Mouse (Mus musculus) intestine, embryonic 15.5 days (tissue): Measurements from ENCODE around the gene Tmem213. TPM values are rescaled to one million over a fixed set of nuclear protein-coding genes. Genes with fewer than 3 reads are reported as not detected.

Experiments
- ATAC-seq: fragments of 200-750 bp; cut with Nextera tagmentation; 2 replicates; pipeline ENCODE4 v1.8.0; 2017; ENCODE audit warnings: moderate TSS enrichment, moderate library complexity
- H3K27ac ChIP-seq: fragments of 300-500 bp; sonication (generic); 2 replicates; pipeline ENCODE4 v1.5.1; 2015; ENCODE audit warnings: mild to moderate bottlenecking, inconsistent platforms
- H3K27me3 ChIP-seq: fragments of 300-500 bp; sonication (generic); replicated peaks from 2 replicates; pipeline ENCODE4 v1.6.1; 2015; ENCODE audit warnings: inconsistent platforms
- H3K36me3 ChIP-seq: fragments of 300-500 bp; sonication (generic); 2 replicates; pipeline ENCODE4 v1.6.1; 2015; ENCODE audit warnings: inconsistent platforms
- H3K4me1 ChIP-seq: fragments of 300-500 bp; sonication (generic); replicated peaks from 2 replicates; pipeline ENCODE4 v1.6.1; 2015; ENCODE audit warnings: inconsistent platforms
- H3K4me2 ChIP-seq: fragments of 300-500 bp; sonication (generic); replicated peaks from 2 replicates; pipeline ENCODE4 v1.6.1; 2015; ENCODE audit warnings: mild to moderate bottlenecking, inconsistent platforms
- H3K4me3 ChIP-seq: fragments of 300-500 bp; sonication (generic); replicated peaks from 2 replicates; pipeline ENCODE4 v1.5.1; 2015; ENCODE audit warnings: inconsistent platforms
- H3K9ac ChIP-seq: fragments of 300-500 bp; sonication (generic); 2 replicates; pipeline ENCODE4 v1.6.1; 2015; ENCODE audit warnings: inconsistent platforms
- H3K9me3 ChIP-seq: fragments of 300-500 bp; sonication (generic); 2 replicates; pipeline ENCODE4 v1.6.1; 2016; ENCODE audit warnings: inconsistent platforms
- whole genome bisulfite sequencing: fragments of 180-500 bp; shearing (Covaris S2); methylation state at CpG from one replicate; pipeline ENCODE4 v1.1.7; 2015; 5-methylcytosine and 5-hydroxymethylcytosine counted together
- polyA plus RNA-seq: library from polyadenylated mRNA; unstranded; fragments of >200 nt; fragmentation: Nextera tagmentation; extraction: Ambion mirVana; gene quantifications from 2 replicates; pipeline ENCODE4 v1.2.1, GENCODE M21; 2015

Gene Tmem213
- polyA plus RNA-seq, 1 experiment from 2014 or later = not detected

- no peak overlapping the region for H3K4me2 ChIP-seq
- 88% methylated on average over 9 of the region's 9 CpGs for WGBS
- no peaks in the 10 kb centered on the region for H3K9me3 ChIP-seq
- H3K9ac ChIP-seq = no peak overlapping the region
- H3K27ac ChIP-seq = no peak overlapping the region
- H3K36me3 ChIP-seq = no peaks in the 10 kb centered on the region
- no peak for ATAC-seq
- H3K4me3 ChIP-seq = no peak overlapping the region
- H3K4me1 ChIP-seq = peaks cover 3% of the 10 kb centered on the region
- no peaks in the 10 kb centered on the region for H3K27me3 ChIP-seq
These were observed 31.3 kb downstream of the Tmem213 start for GRCm38 (mm10) chr6:38140402-38140801.

GRCm38 (mm10) chr6:38144161-38144998 is 35.3 kb downstream of the Tmem213 start:
- Histone ChIP-seq H3K4me1 (peaks cover 3% of the 10 kb centered on the region), H3K27me3 (no peaks in the 10 kb centered on the region), H3K4me3 (no peak overlapping the region), H3K4me2 (no peak overlapping the region), H3K9ac (no peak overlapping the region), H3K9me3 (no peaks in the 10 kb centered on the region), H3K36me3 (no peaks in the 10 kb centered on the region), H3K27ac (0 out of 2 replicates have a peak overlapping the region, but pooled peaks have one; percentile 0)
- WGBS = 39% methylated on average over 9 of the region's 9 CpGs
- peak; percentile 66 for ATAC-seq

DNA sequence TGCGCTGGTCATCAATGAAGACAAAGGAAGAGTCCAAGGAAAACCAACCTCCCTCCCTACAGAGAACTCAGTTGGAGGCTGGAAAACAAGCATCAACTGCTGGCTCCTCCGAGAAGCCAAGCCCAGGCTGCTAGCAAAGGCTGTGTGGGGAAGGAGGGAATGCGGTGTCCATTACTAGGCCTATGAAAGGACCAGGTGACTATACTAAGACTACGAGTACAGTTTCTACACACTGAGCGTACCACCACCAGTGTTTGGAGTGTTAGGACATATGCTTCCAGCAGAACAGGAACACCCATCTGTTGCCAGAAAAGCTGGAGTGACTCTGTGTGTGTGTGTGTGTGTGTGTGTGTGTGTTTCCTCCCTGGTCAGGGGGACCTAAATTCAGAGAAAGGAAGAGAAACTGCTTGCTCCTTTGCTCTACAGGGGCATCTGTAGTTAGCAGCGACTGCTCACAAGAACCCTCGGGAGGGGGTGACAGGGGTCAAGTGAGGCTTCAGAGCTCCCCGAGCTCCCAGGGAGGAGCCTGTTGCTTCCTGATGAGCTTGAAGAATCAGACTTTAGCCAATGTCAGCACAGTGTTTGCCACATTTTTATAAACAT is 36.5 kb downstream of the Tmem213 start:
- H3K9ac ChIP-seq = no peak overlapping the region
- no peaks in the 10 kb centered on the region for H3K9me3 ChIP-seq
- 65% methylated on average over 8 of the region's 8 CpGs for WGBS
- H3K4me1 ChIP-seq = peaks cover 3% of the 10 kb centered on the region
- H3K27ac ChIP-seq = no peak overlapping the region
- ATAC-seq = no peak
- H3K4me3 ChIP-seq = no peak overlapping the region
- no peaks in the 10 kb centered on the region for H3K27me3 ChIP-seq
- no peak overlapping the region for H3K4me2 ChIP-seq
- H3K36me3 ChIP-seq = no peaks in the 10 kb centered on the region

DNA sequence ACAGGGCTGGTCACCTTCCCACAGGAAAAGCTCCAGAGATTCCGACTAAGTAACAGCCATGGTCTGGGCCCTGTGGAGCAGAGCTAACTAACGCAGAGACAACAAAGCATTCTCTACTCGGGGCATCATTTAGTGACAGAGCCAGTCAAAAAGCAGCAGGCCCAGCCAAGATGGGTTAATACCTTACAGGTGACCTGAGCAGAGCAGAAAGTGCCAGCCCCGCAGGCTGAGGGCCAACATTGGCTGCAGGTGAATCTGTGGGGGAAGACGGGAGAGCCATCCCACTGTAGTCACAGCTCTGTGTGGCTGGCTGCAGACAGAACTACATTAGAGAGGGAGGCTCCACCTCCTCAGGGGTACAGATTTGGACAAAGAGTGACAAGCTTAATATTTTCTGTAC is 38.2 kb downstream of the Tmem213 start:
- Histone ChIP-seq H3K27me3 (no peaks in the 10 kb centered on the region), H3K4me2 (no peak overlapping the region), H3K9me3 (no peaks in the 10 kb centered on the region), H3K4me1 (peaks cover 3% of the 10 kb centered on the region), H3K4me3 (no peak overlapping the region), H3K9ac (no peak overlapping the region), H3K27ac (no peak overlapping the region), H3K36me3 (no peaks in the 10 kb centered on the region)
- 83% methylated on average over 5 of the region's 5 CpGs for WGBS
- ATAC-seq = no peak

GRCm38 (mm10) chr6:38148626-38149025 is 39.6 kb downstream of the Tmem213 start:
- no peak overlapping the region for H3K9ac ChIP-seq
- no peak overlapping the region for H3K4me2 ChIP-seq
- WGBS = 92% methylated on average over 10 of the region's 10 CpGs
- no peaks in the 10 kb centered on the region for H3K9me3 ChIP-seq
- no peaks in the 10 kb centered on the region for H3K36me3 ChIP-seq
- no peak overlapping the region for H3K4me3 ChIP-seq
- no peaks in the 10 kb centered on the region for H3K27me3 ChIP-seq
- H3K4me1 ChIP-seq = peaks cover 3% of the 10 kb centered on the region
- ATAC-seq = no peak
- no peak overlapping the region for H3K27ac ChIP-seq

DNA sequence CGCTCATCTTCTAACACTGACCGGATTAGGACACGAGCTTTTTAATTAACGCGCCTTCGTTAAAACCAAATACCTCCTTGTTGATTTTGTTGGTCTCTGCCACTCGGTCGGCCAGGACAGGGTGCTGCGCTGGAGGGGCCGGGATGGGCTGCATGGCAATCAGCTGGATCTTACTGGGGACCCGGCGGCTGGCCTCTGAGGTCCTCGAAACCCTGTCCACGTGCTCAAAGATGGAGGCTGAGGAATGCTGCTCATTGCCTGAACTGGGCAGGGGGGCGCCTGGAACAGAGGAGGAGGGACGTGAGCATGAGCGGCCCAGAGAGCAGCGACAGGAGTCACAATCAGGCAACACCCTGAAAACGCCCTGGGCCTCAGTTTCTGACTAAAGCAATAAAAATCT is 40.4 kb downstream of the Tmem213 start:
- H3K4me1 ChIP-seq = no peaks in the 10 kb centered on the region; the same call in 1 of the 2 replicates
- no peak overlapping the region for H3K4me2 ChIP-seq
- H3K9me3 ChIP-seq = no peaks in the 10 kb centered on the region
- ATAC-seq = no peak
- no peaks in the 10 kb centered on the region for H3K36me3 ChIP-seq
- no peak overlapping the region for H3K4me3 ChIP-seq
- WGBS = 92% methylated on average over 19 of the region's 19 CpGs
- no peak overlapping the region for H3K9ac ChIP-seq
- H3K27ac ChIP-seq = no peak overlapping the region
- H3K27me3 ChIP-seq = no peaks in the 10 kb centered on the region

GRCm38 (mm10) chr6:38152305-38152704 is 43.2 kb downstream of the Tmem213 start:
- Histone ChIP-seq H3K4me1 (no peaks in the 10 kb centered on the region), H3K27ac (no peak overlapping the region), H3K27me3 (no peaks in the 10 kb centered on the region), H3K9ac (no peak overlapping the region), H3K4me2 (no peak overlapping the region), H3K4me3 (no peak overlapping the region), H3K36me3 (no peaks in the 10 kb centered on the region), H3K9me3 (no peaks in the 10 kb centered on the region)
- ATAC-seq = peak; percentile 53; the same call in 1 of the 2 replicates
- WGBS = 67% methylated on average over 11 of the region's 11 CpGs

DNA sequence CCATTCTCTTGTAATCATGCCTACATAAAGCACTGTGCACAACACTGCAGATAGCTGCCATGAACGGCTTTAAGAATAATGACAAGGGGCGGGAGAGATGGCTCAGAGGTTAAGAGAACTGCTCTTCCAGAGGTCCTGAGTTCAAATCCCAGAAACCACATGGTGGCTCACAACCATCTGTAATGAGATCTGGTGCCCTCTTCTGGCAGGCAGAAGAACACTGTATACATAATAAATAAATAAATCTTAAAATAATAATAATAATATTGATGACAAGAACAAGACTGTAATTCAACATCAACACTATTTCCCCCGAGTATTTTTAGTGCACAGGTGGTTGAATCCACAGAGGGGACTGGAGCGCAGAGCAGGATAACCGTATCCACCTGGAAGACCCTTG is 47.1 kb downstream of the Tmem213 start:
- H3K27me3 ChIP-seq = no peaks in the 10 kb centered on the region
- H3K4me3 ChIP-seq = no peak overlapping the region
- no peak overlapping the region for H3K9ac ChIP-seq
- ATAC-seq = no peak
- H3K4me1 ChIP-seq = peaks cover 3% of the 10 kb centered on the region; the same call in 1 of the 2 replicates
- no peak overlapping the region for H3K27ac ChIP-seq
- 90% methylated on average over 5 of the region's 5 CpGs for WGBS
- no peaks in the 10 kb centered on the region for H3K9me3 ChIP-seq
- H3K36me3 ChIP-seq = no peaks in the 10 kb centered on the region
- no peak overlapping the region for H3K4me2 ChIP-seq

DNA sequence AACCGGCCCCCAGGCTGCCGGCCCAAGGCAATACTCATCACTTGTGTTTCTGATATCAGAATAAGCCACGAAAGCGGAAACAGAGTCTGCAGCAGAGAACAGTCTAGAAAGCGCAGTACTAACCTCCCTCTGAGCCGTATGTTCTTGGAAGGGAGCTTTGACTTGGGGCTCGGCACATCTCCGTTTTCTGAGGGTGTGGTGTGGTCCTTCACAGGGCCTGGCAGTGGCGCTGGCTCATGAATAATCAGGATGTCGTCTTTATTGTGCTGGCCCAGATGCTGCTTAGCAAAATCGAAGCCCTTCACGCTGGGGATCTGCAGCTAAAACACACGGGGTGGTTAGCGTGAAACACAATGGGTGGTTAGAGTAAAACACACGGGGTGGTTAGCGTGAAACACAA is 48.9 kb downstream of the Tmem213 start:
- Histone ChIP-seq H3K4me2 (no peak overlapping the region), H3K27me3 (no peaks in the 10 kb centered on the region), H3K4me3 (no peak overlapping the region), H3K9me3 (no peaks in the 10 kb centered on the region), H3K36me3 (no peaks in the 10 kb centered on the region), H3K27ac (no peak overlapping the region), H3K4me1 (peaks cover 3% of the 10 kb centered on the region; the same call in 1 of the 2 replicates), H3K9ac (no peak overlapping the region)
- 85% methylated on average over 16 of the region's 16 CpGs for WGBS
- ATAC-seq = no peak

- Histone ChIP-seq H3K27ac (no peak overlapping the region), H3K36me3 (no peaks in the 10 kb centered on the region), H3K9ac (no peak overlapping the region), H3K4me1 (peaks cover 3% of the 10 kb centered on the region; the same call in 1 of the 2 replicates), H3K4me2 (no peak overlapping the region), H3K4me3 (no peak overlapping the region), H3K9me3 (no peaks in the 10 kb centered on the region), H3K27me3 (no peaks in the 10 kb centered on the region)
- WGBS = 94% methylated on average over 4 of the region's 4 CpGs
- ATAC-seq = 0 out of 2 replicates have a peak, but pooled peaks have one; percentile 24
These were observed 50.5 kb downstream of the Tmem213 start for GRCm38 (mm10) chr6:38159576-38159975.

- Histone ChIP-seq H3K27me3 (no peaks in the 10 kb centered on the region), H3K9me3 (no peaks in the 10 kb centered on the region), H3K4me3 (no peak overlapping the region), H3K4me2 (no peak overlapping the region), H3K36me3 (no peaks in the 10 kb centered on the region), H3K27ac (0 out of 2 replicates have a peak overlapping the region, but pooled peaks have one; percentile 32), H3K4me1 (peaks cover 3% of the 10 kb centered on the region; the same call in 1 of the 2 replicates), H3K9ac (no peak overlapping the region)
- peak; percentile 68 for ATAC-seq
- WGBS = 9% methylated on average over 3 of the region's 3 CpGs
These were observed 51.0 kb downstream of the Tmem213 start for GRCm38 (mm10) chr6:38160102-38160501.

DNA sequence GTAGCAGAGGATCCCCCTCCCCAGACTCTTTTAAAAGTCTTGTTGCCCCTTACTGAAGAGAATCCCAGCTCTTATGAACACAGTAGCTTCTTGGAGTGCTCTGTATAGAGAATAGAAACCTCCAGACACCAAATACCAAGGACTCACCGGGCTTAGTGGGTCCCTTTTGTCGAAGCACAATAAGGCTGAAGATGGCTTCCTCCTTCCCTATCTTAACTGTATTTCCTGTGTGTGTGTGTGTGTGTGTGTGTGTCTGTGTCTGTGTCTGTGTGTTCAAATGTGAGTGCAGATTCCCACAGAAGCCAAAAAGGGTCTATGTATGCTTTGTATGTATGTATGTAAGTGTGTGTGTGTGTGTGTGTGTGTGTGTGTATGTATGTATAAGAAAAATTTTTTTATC is 51.5 kb downstream of the Tmem213 start:
- no peaks in the 10 kb centered on the region for H3K27me3 ChIP-seq
- ATAC-seq = 0 out of 2 replicates have a peak, but pooled peaks have one; percentile 19
- no peaks in the 10 kb centered on the region for H3K36me3 ChIP-seq
- H3K9ac ChIP-seq = no peak overlapping the region
- WGBS = 64% methylated on average over 2 of the region's 2 CpGs
- no peak overlapping the region for H3K4me3 ChIP-seq
- 0 out of 2 replicates have a peak overlapping the region, but pooled peaks have one; percentile 32 for H3K27ac ChIP-seq
- H3K9me3 ChIP-seq = no peaks in the 10 kb centered on the region
- peaks cover 3% of the 10 kb centered on the region; the same call in 1 of the 2 replicates for H3K4me1 ChIP-seq
- no peak overlapping the region for H3K4me2 ChIP-seq
